Mouse (Mus musculus): ENCODE results near the gene Agt. TPM values are rescaled to one million over a fixed set of nuclear protein-coding genes. Genes with fewer than 3 reads are reported as not detected.

Gene Agt
- polyA plus RNA-seq, 1 experiment from 2014 or later: not detected

DNA sequence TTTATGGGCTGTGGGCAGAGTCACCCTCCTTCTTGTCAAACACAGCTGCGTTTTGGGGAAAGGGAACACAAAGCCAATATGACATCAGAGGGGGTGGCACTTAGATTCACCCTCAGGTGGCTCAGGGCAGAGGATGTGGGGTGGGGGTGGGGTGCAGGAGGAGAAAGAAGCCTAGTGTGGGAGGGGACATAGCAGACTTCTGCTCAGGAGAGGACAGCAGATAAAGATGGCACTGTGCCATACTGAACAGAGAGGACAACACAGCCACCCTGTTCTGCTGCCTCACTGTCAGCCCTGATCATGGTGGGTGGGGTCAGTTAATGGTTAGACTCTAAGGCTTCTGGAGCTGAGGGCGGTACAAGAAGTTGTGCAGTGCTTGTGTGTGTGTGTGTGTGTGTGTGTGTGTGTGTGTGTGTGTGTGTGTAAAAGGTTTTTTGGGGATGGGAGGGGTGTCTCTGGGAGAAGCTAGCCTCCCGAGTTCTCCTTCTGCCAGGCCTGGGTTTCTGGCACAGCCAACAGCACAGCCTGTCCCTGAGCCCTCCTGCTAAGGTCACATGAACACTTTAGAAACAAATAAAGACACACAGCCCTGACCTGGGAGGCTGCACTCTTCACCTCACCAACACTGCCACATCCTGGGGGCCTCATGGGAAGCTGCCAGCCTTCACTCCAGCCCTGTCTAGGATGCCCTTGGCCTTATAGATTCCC is 16.4 kb upstream of the Agt start:
- WGBS: 68% methylated on average over 3 of the region's 3 CpGs
- H3K9ac ChIP-seq (ENCODE audit: low read length): no peak overlapping the region
- no peaks in the 10 kb centered on the region for H3K36me3 ChIP-seq (ENCODE audit: control insufficient read depth, insufficient read depth, low read length)
- ATAC-seq (ENCODE audit: low FRiP score) (no peak), DNase-seq (ENCODE audit: low spot score, missing footprints) (no peak)
- H3K4me1 ChIP-seq (ENCODE audit: control insufficient read depth, insufficient read depth, low read length): no peaks in the 10 kb centered on the region
- H3K4me2 ChIP-seq: no peak overlapping the region
- no peak overlapping the region for H3K27ac ChIP-seq (ENCODE audit: low read depth, low read length)
- no peaks in the 10 kb centered on the region for H3K9me3 ChIP-seq (ENCODE audit: control insufficient read depth, low read length)
- H3K27me3 ChIP-seq (ENCODE audit: control insufficient read depth, insufficient read depth, low read length): no peaks in the 10 kb centered on the region
- H3K4me3 ChIP-seq (ENCODE audit: low read depth, low read length): no peak overlapping the region

- Histone ChIP-seq H3K4me3 (ENCODE audit: low read depth, low read length) (no peak overlapping the region), H3K4me1 (ENCODE audit: control insufficient read depth, insufficient read depth, low read length) (no peaks in the 10 kb centered on the region), H3K4me2 (no peak overlapping the region), H3K9me3 (ENCODE audit: control insufficient read depth, low read length) (no peaks in the 10 kb centered on the region), H3K27ac (ENCODE audit: low read depth, low read length) (no peak overlapping the region), H3K27me3 (ENCODE audit: control insufficient read depth, insufficient read depth, low read length) (no peaks in the 10 kb centered on the region), H3K36me3 (ENCODE audit: control insufficient read depth, insufficient read depth, low read length) (no peaks in the 10 kb centered on the region), H3K9ac (ENCODE audit: low read length) (no peak overlapping the region)
- DNase-seq (ENCODE audit: low spot score, missing footprints) (no peak), ATAC-seq (ENCODE audit: low FRiP score) (no peak)
- WGBS: 82% methylated on average over 1 of the region's 1 CpGs
These were observed 7.2 kb upstream of the Agt start for GRCm38 (mm10) chr8:124576751-124577150.

DNA sequence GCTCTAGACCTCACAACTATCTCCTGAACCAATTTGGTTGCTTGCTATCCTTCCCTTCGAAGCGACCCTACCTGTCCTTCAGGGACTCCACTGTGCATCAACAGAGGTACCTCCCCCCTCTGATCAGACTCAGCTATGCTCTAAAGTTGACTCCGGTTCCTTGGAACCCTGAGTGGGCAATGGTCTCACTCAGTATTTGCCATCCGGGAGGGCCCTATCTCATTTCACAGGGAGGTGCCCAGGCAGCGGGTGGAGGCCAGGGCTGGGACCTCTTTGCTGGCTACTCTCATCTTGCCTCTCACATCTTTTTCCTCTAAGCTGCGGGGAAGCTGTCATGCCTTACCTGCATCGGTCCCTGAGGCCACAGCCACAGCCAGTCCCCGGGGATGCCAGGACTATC is 6.3 kb upstream of the Agt start, which contains the start of gene Capn9:
TSS of gene Capn9 (plus strand) at position 301 of the 400 bp plus-strand sequence.
- no peak for ATAC-seq (ENCODE audit: low FRiP score)
- no peak within 1 kb of the TSS for H3K27ac ChIP-seq (ENCODE audit: low read depth, low read length)
- no peak within 1 kb of the TSS for H3K9ac ChIP-seq (ENCODE audit: low read length)
- H3K4me2 ChIP-seq: no peak within 1 kb of the TSS
- no peak within 1 kb of the TSS for H3K4me3 ChIP-seq (ENCODE audit: low read depth, low read length)
- no peaks in the 10 kb centered on the region for H3K9me3 ChIP-seq (ENCODE audit: control insufficient read depth, low read length)
- no peak for DNase-seq (ENCODE audit: low spot score, missing footprints)
- no peaks in the 10 kb centered on the region for H3K36me3 ChIP-seq (ENCODE audit: control insufficient read depth, insufficient read depth, low read length)
- H3K4me1 ChIP-seq (ENCODE audit: control insufficient read depth, insufficient read depth, low read length): no peaks in the 10 kb centered on the region
- 88% methylated on average over 8 of the region's 8 CpGs for WGBS
- no peaks in the 10 kb centered on the region for H3K27me3 ChIP-seq (ENCODE audit: control insufficient read depth, insufficient read depth, low read length)

- WGBS: 60% methylated on average over 15 of the region's 15 CpGs
- no peaks in the 10 kb centered on the region for H3K36me3 ChIP-seq (ENCODE audit: control insufficient read depth, insufficient read depth, low read length)
- no peak overlapping the region for H3K9ac ChIP-seq (ENCODE audit: low read length)
- H3K4me1 ChIP-seq (ENCODE audit: control insufficient read depth, insufficient read depth, low read length): no peaks in the 10 kb centered on the region
- no peaks in the 10 kb centered on the region for H3K27me3 ChIP-seq (ENCODE audit: control insufficient read depth, insufficient read depth, low read length)
- no peak overlapping the region for H3K27ac ChIP-seq (ENCODE audit: low read depth, low read length)
- ATAC-seq (ENCODE audit: low FRiP score) (peak; percentile 27; the same call in 1 of the 2 replicates), DNase-seq (ENCODE audit: low spot score, missing footprints) (peak; percentile 99)
- no peaks in the 10 kb centered on the region for H3K9me3 ChIP-seq (ENCODE audit: control insufficient read depth, low read length)
- H3K4me2 ChIP-seq: no peak overlapping the region
- no peak overlapping the region for H3K4me3 ChIP-seq (ENCODE audit: low read depth, low read length)
These were observed 4.2 kb upstream of the Agt start for GRCm38 (mm10) chr8:124573552-124574340.

- H3K9ac ChIP-seq (ENCODE audit: low read length): no peak overlapping the region
- H3K36me3 ChIP-seq (ENCODE audit: control insufficient read depth, insufficient read depth, low read length): no peaks in the 10 kb centered on the region
- no peak for ATAC-seq (ENCODE audit: low FRiP score)
- no peak overlapping the region for H3K4me3 ChIP-seq (ENCODE audit: low read depth, low read length)
- H3K27ac ChIP-seq (ENCODE audit: low read depth, low read length): no peak overlapping the region
- no peak overlapping the region for H3K4me2 ChIP-seq
- DNase-seq (ENCODE audit: low spot score, missing footprints): no peak
- no peaks in the 10 kb centered on the region for H3K4me1 ChIP-seq (ENCODE audit: control insufficient read depth, insufficient read depth, low read length)
- H3K27me3 ChIP-seq (ENCODE audit: control insufficient read depth, insufficient read depth, low read length): no peaks in the 10 kb centered on the region
- H3K9me3 ChIP-seq (ENCODE audit: control insufficient read depth, low read length): no peaks in the 10 kb centered on the region
These were observed 2.9 kb upstream of the Agt start for GRCm38 (mm10) chr8:124572430-124572775.

DNA sequence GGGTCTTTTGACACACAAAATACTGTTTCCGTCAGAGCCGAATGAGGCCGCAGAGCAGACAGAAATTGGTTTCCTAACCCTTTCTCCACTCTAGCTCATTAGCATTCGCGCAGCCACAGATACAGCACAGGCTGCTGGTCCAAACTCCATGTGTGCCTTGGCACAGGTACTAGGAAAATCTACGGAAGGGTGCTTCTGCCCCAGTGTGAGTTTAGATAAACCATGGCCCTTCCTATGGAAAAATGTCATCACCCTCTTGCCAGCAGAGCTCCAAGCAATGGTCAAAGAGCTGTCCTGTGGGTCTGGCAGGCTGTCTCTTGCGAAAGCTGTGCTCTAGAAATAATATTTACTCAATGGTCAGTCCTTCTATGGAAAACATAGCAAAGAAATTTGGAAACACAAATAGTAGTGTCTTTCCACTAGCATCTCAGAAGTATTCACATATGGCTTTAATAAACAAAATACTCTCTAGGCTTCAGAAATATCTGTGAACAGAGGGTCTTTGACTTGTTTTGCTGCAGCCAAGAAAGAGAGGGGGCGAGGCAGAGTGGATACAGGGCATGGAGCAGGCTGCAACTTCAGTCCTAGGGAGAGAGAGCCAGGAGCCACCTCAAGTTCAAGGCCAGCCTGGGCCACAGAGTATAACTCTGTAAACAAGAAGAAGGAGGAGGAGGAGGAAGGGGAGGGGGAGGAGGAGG is 2.4 kb upstream of the Agt start:
- no peak overlapping the region for H3K9ac ChIP-seq (ENCODE audit: low read length)
- H3K4me3 ChIP-seq (ENCODE audit: low read depth, low read length): no peak overlapping the region
- no peak overlapping the region for H3K4me2 ChIP-seq
- no peaks in the 10 kb centered on the region for H3K4me1 ChIP-seq (ENCODE audit: control insufficient read depth, insufficient read depth, low read length)
- DNase-seq (ENCODE audit: low spot score, missing footprints): no peak
- no peaks in the 10 kb centered on the region for H3K36me3 ChIP-seq (ENCODE audit: control insufficient read depth, insufficient read depth, low read length)
- ATAC-seq (ENCODE audit: low FRiP score): no peak
- no peaks in the 10 kb centered on the region for H3K27me3 ChIP-seq (ENCODE audit: control insufficient read depth, insufficient read depth, low read length)
- H3K9me3 ChIP-seq (ENCODE audit: control insufficient read depth, low read length): no peaks in the 10 kb centered on the region
- H3K27ac ChIP-seq (ENCODE audit: low read depth, low read length): no peak overlapping the region
- WGBS: 80% methylated on average over 8 of the region's 8 CpGs

DNA sequence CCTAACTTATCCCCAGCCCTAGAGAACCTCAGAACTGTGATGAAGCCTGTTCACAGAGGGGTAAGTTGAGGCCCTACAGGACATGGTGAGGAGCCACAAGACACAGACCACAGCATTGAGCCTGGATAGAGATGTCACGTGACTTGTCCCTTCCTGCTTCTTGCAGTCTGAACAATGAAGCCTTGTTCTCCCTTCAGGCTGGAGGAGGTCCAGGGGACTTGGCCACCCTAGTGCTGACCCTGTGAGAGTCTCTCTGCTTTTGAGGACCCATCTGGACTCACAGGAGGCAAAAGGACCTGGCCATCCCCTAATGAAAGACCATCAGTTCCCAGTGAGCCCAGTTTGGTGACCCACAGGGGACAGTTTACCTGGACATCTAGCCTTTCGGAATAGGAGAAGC is 406 bp downstream of the Agt start:
- H3K4me3 ChIP-seq (ENCODE audit: low read depth, low read length): no peak overlapping the region
- ATAC-seq (ENCODE audit: low FRiP score): no peak
- no peak overlapping the region for H3K4me2 ChIP-seq
- no peak for DNase-seq (ENCODE audit: low spot score, missing footprints)
- no peaks in the 10 kb centered on the region for H3K9me3 ChIP-seq (ENCODE audit: control insufficient read depth, low read length)
- H3K4me1 ChIP-seq (ENCODE audit: control insufficient read depth, insufficient read depth, low read length): no peaks in the 10 kb centered on the region
- H3K36me3 ChIP-seq (ENCODE audit: control insufficient read depth, insufficient read depth, low read length): no peaks in the 10 kb centered on the region
- H3K9ac ChIP-seq (ENCODE audit: low read length): no peak overlapping the region
- no peak overlapping the region for H3K27ac ChIP-seq (ENCODE audit: low read depth, low read length)
- 77% methylated on average over 2 of the region's 2 CpGs for WGBS
- H3K27me3 ChIP-seq (ENCODE audit: control insufficient read depth, insufficient read depth, low read length): no peaks in the 10 kb centered on the region

DNA sequence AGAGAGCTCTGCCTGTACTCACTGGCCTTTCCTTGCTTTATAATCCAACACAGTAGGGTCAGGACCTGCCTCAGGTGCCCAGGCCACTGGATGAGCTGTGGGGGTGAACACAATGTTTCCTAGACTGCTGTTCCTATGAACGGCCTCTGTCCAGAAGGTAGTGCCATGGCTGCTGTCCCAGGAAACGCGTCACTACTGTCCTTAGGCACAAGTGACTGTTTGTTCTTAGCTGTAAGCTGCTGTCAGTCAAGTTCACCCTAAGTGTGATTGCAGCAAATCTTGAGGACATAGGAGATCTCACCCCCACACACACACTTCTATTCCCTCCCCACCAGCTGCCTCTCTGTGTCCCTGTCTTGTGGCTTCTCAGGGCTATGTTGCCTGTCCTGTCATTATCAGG is 1.9 kb downstream of the Agt start:
- DNase-seq (ENCODE audit: low spot score, missing footprints): no peak
- no peak for ATAC-seq (ENCODE audit: low FRiP score)

GRCm38 (mm10) chr8:124567126-124567525 is 2.4 kb downstream of the Agt start:
- WGBS: 84% methylated on average over 6 of the region's 6 CpGs
- H3K36me3 ChIP-seq (ENCODE audit: control insufficient read depth, insufficient read depth, low read length): no peaks in the 10 kb centered on the region
- ATAC-seq (ENCODE audit: low FRiP score) (no peak), DNase-seq (ENCODE audit: low spot score, missing footprints) (no peak)
- H3K27me3 ChIP-seq (ENCODE audit: control insufficient read depth, insufficient read depth, low read length): no peaks in the 10 kb centered on the region
- no peak overlapping the region for H3K27ac ChIP-seq (ENCODE audit: low read depth, low read length)
- no peak overlapping the region for H3K4me2 ChIP-seq
- H3K9ac ChIP-seq (ENCODE audit: low read length): no peak overlapping the region
- no peaks in the 10 kb centered on the region for H3K9me3 ChIP-seq (ENCODE audit: control insufficient read depth, low read length)
- no peaks in the 10 kb centered on the region for H3K4me1 ChIP-seq (ENCODE audit: control insufficient read depth, insufficient read depth, low read length)
- no peak overlapping the region for H3K4me3 ChIP-seq (ENCODE audit: low read depth, low read length)

More for the DNA sequence above, 1.9 kb downstream of the Agt start:
- H3K27me3 ChIP-seq (ENCODE audit: control insufficient read depth, insufficient read depth, low read length): no peaks in the 10 kb centered on the region
- no peak overlapping the region for H3K4me3 ChIP-seq (ENCODE audit: low read depth, low read length)
- 96% methylated on average over 3 of the region's 3 CpGs for WGBS
- no peak overlapping the region for H3K4me2 ChIP-seq
- no peaks in the 10 kb centered on the region for H3K36me3 ChIP-seq (ENCODE audit: control insufficient read depth, insufficient read depth, low read length)
- H3K27ac ChIP-seq (ENCODE audit: low read depth, low read length): no peak overlapping the region
- no peaks in the 10 kb centered on the region for H3K4me1 ChIP-seq (ENCODE audit: control insufficient read depth, insufficient read depth, low read length)
- no peaks in the 10 kb centered on the region for H3K9me3 ChIP-seq (ENCODE audit: control insufficient read depth, low read length)
- no peak overlapping the region for H3K9ac ChIP-seq (ENCODE audit: low read length)
